Mouse (Mus musculus) ES-E14 (cell line): ENCODE measurements at regions not wholly inside any gene's neighbourhood (a gene's known extent, or its start where the extent isn't known, plus 50 kb on each side); places are given as distances from the start of the nearest gene placed in this dataset.

Experiments used
- CHD2 ChIP-seq: IDR thresholded peaks from 2 replicates; pipeline ENCODE4 v1.6.1; 2014; ENCODE audit warnings: mild to moderate bottlenecking, low read depth, low read length, inconsistent platforms
- HCFC1 ChIP-seq: IDR thresholded peaks from 2 replicates; pipeline ENCODE4 v1.6.1; 2012; ENCODE audit warnings: low read length, inconsistent platforms, borderline replicate concordance; ENCODE audit not compliant: insufficient read depth
- MAFK ChIP-seq: IDR thresholded peaks from 2 replicates; pipeline ENCODE4 v1.6.1; 2014; ENCODE audit warnings: mild to moderate bottlenecking, low read depth, low read length, inconsistent platforms; ENCODE audit not compliant: insufficient read depth
- ZC3H11A ChIP-seq: IDR thresholded peaks from 2 replicates; pipeline ENCODE4 v1.6.1; 2012; ENCODE audit warnings: low read depth, mild to moderate bottlenecking, inconsistent platforms, low read length, borderline replicate concordance
- ZNF384 ChIP-seq: IDR thresholded peaks from 2 replicates; pipeline ENCODE4 v1.6.1; 2012; ENCODE audit warnings: low read depth, low read length, inconsistent platforms

DNA sequence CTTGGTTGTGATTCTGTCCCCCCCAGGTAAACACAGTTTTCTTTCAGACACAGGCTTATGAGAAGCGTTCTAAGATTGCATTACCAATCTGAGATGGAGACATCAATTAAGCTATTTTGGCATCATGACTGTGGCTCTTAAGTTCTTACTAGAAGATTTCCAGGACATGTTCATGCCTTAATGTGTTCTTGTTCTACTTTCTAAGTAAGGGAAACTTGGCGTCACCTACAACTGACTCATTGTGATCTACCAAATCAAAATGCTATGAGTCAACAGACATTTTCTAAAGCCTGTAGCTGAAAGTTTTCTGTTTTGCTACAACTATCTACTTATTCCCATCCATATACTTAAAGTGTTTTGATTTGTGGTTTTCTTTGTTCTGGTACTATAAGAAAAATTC lies 298.5 kb downstream of the D3Ertd751e start:
- no peak for TF ChIP-seq MAFK
- no peak for TF ChIP-seq ZC3H11A
- no peak for TF ChIP-seq HCFC1
- TF ChIP-seq CHD2, result no peak
- TF ChIP-seq ZNF384, result no peak
